Mouse (Mus musculus) cerebellum, adult 2 months (tissue): ENCODE measurements around the gene Crybg1.

ENCODE experiments used
- CTCF ChIP-seq: fragments of 200-500 bp; IDR thresholded peaks from 2 replicates; pipeline ENCODE4 v1.5.1; 2011; ENCODE audit warnings: low read depth, mild to moderate bottlenecking, control low read depth, low read length, moderate library complexity, borderline replicate concordance; ENCODE audit not compliant: insufficient read depth
- POLR2A ChIP-seq: fragments of 200-500 bp; IDR thresholded peaks from 2 replicates; pipeline ENCODE4 v1.6.1; 2011; ENCODE audit warnings: low read length, control low read depth, borderline replicate concordance; ENCODE audit not compliant: insufficient read depth

GRCm38 (mm10) chr10:44037918-44038544 lies 110.6 kb downstream of the Crybg1 start:
- no peak for TF ChIP-seq CTCF
- TF ChIP-seq POLR2A: no peak
